ENCODE assay signal across 23 mouse cellular contexts in genomic region chr3:136977859-136978258, GRCm38 (mm10).
DNase-seq lines count a peak whose midpoint lies in the region; ATAC-seq and TF ChIP-seq lines count a peak whose summit lies in the region.
"Had no signal": no experiment of that assay in that cellular context is flagged by ENCODE, and none has a peak within 500 bp of the region (broad histone marks: within the 10 kb centered on the region; RNA-seq: fewer than 3 reads in every experiment).

No protein-coding gene starts in this region.

- peak overlapping the region; percentile 58 for H3K27ac ChIP-seq in forebrain, embryonic 15.5 days (replicated peaks)
- H3K27ac ChIP-seq in forebrain, embryonic 11.5 days (ENCODE audit: low read depth, low read length): no peak overlapping the region
- no peak overlapping the region for H3K27ac ChIP-seq in midbrain, embryonic 14.5 days (replicated peaks; ENCODE audit: low read depth, low read length)
- no peak overlapping the region for H3K27ac ChIP-seq in midbrain, embryonic 11.5 days (ENCODE audit: low read depth, low read length)
- H3K27ac ChIP-seq in forebrain, embryonic 16.5 days (ENCODE audit: low read length): 0 out of 2 replicates have a peak overlapping the region, but pooled peaks have one; percentile 5
- H3K27ac ChIP-seq: heart, embryonic 15.5 days; hindbrain, embryonic 10.5 days; hindbrain, embryonic 13.5 days had no signal

- H3K4me1 ChIP-seq in forebrain, embryonic 15.5 days: peaks cover 10% of the 10 kb centered on the region; the same call in 1 of the 2 replicates
- H3K4me1 ChIP-seq in forebrain, embryonic 11.5 days (replicated peaks; ENCODE audit: control insufficient read depth, insufficient read depth, low read length): no peaks in the 10 kb centered on the region
- H3K4me1 ChIP-seq in midbrain, embryonic 14.5 days (ENCODE audit: control insufficient read depth, insufficient read depth, low read length): no peaks in the 10 kb centered on the region; the same call in 1 of the 2 replicates
- H3K4me1 ChIP-seq in midbrain, embryonic 11.5 days (ENCODE audit: control insufficient read depth, insufficient read depth, low read length): no peaks in the 10 kb centered on the region
- H3K4me1 ChIP-seq in forebrain, embryonic 16.5 days (replicated peaks; ENCODE audit: control insufficient read depth, insufficient read depth, low read length): peaks cover 5% of the 10 kb centered on the region; the same call in 1 of the 2 replicates
- H3K4me1 ChIP-seq: heart, embryonic 12.5 days; heart, embryonic 15.5 days; hindbrain, embryonic 10.5 days; hindbrain, embryonic 13.5 days had no signal

- DNase-seq in forebrain, embryonic 11.5 days (ENCODE audit: low spot score): no peak
- peak; percentile 34 for DNase-seq in midbrain, embryonic 14.5 days
- no peak for DNase-seq in midbrain, embryonic 11.5 days (ENCODE audit: low spot score, missing footprints)
- DNase-seq in brain, embryonic 14.5 days (ENCODE audit: low read depth): peak; percentile 64
- no peak for DNase-seq in kidney, postnatal 4 days
- no peak for DNase-seq in lung, postnatal 14 days
- DNase-seq: adrenal gland, adult 8-10 months; adrenal gland, postnatal 25 days; cerebellum, adult 18-20 months; cerebellum, adult 9-10 months; cerebellum, postnatal 14 days; gastrocnemius, postnatal 25 days; heart, adult 18-20 months; heart, postnatal 10 days; heart, postnatal 36 days had no signal

- H3K4me2 ChIP-seq in forebrain, embryonic 15.5 days (replicated peaks): no peak overlapping the region
- H3K4me2 ChIP-seq in forebrain, embryonic 11.5 days (ENCODE audit: low read depth, low read length, severe bottlenecking): no peak overlapping the region
- H3K4me2 ChIP-seq in midbrain, embryonic 14.5 days (ENCODE audit: low read length): no peak overlapping the region
- no peak overlapping the region for H3K4me2 ChIP-seq in midbrain, embryonic 11.5 days
- H3K4me2 ChIP-seq in forebrain, embryonic 16.5 days (ENCODE audit: low read length): no peak overlapping the region
- H3K4me2 ChIP-seq: heart, embryonic 12.5 days; heart, embryonic 15.5 days; hindbrain, embryonic 13.5 days had no signal

- no peaks in the 10 kb centered on the region for H3K9me3 ChIP-seq in forebrain, embryonic 15.5 days
- no peaks in the 10 kb centered on the region for H3K9me3 ChIP-seq in forebrain, embryonic 11.5 days (ENCODE audit: control insufficient read depth, low read length)
- H3K9me3 ChIP-seq in midbrain, embryonic 14.5 days (ENCODE audit: control insufficient read depth, low read length): no peaks in the 10 kb centered on the region
- H3K9me3 ChIP-seq in midbrain, embryonic 11.5 days (ENCODE audit: control insufficient read depth, low read length): no peaks in the 10 kb centered on the region
- H3K9me3 ChIP-seq in forebrain, embryonic 16.5 days (ENCODE audit: control insufficient read depth, low read length): no peaks in the 10 kb centered on the region
- H3K9me3 ChIP-seq: heart, embryonic 12.5 days; heart, embryonic 15.5 days; hindbrain, embryonic 10.5 days; hindbrain, embryonic 13.5 days had no signal

- 49% methylated on average over 1 of the region's 1 CpGs for WGBS in forebrain, embryonic 15.5 days
- WGBS in forebrain, embryonic 11.5 days: 68% methylated on average over 1 of the region's 1 CpGs
- 67% methylated on average over 1 of the region's 1 CpGs for WGBS in midbrain, embryonic 14.5 days
- 82% methylated on average over 1 of the region's 1 CpGs for WGBS in midbrain, embryonic 11.5 days
- WGBS in forebrain, embryonic 16.5 days: 38% methylated on average over 1 of the region's 1 CpGs

- no peaks in the 10 kb centered on the region for H3K36me3 ChIP-seq in forebrain, embryonic 15.5 days
- H3K36me3 ChIP-seq in forebrain, embryonic 11.5 days (ENCODE audit: control insufficient read depth, insufficient read depth, low read length): no peaks in the 10 kb centered on the region
- H3K36me3 ChIP-seq in midbrain, embryonic 14.5 days (ENCODE audit: control insufficient read depth, insufficient read depth, low read length): no peaks in the 10 kb centered on the region
- H3K36me3 ChIP-seq in midbrain, embryonic 11.5 days (ENCODE audit: control insufficient read depth, insufficient read depth, low read length): no peaks in the 10 kb centered on the region
- H3K36me3 ChIP-seq in forebrain, embryonic 16.5 days (ENCODE audit: control insufficient read depth, insufficient read depth): no peaks in the 10 kb centered on the region
- H3K36me3 ChIP-seq: heart, embryonic 12.5 days; heart, embryonic 15.5 days; hindbrain, embryonic 10.5 days; hindbrain, embryonic 13.5 days had no signal

- ATAC-seq in forebrain, embryonic 15.5 days (replicated peaks): 0 out of 2 replicates have a peak, but pooled peaks have one; percentile 60
- no peak for ATAC-seq in forebrain, embryonic 11.5 days (replicated peaks; ENCODE audit: low FRiP score)
- ATAC-seq in midbrain, embryonic 14.5 days (ENCODE audit: low FRiP score, low TSS enrichment): peak; percentile 57; the same call in 1 of the 2 replicates
- ATAC-seq in midbrain, embryonic 11.5 days (ENCODE audit: low FRiP score): no peak
- ATAC-seq in forebrain, embryonic 16.5 days: peak; percentile 66
- ATAC-seq: CD4-positive, CD25-positive, alpha-beta regulatory T cell, adult 4 months; hindbrain, embryonic 16.5 days had no signal

- TF ChIP-seq CTCF in brain, embryonic 14.5 days (IDR thresholded peaks at IDR 0.05; ENCODE audit: borderline replicate concordance, extremely low read depth, insufficient read depth, insufficient read length): no peak

- no peak overlapping the region for H3K4me3 ChIP-seq in forebrain, embryonic 15.5 days
- no peak overlapping the region for H3K4me3 ChIP-seq in forebrain, embryonic 11.5 days (ENCODE audit: low read depth, low read length)
- no peak overlapping the region for H3K4me3 ChIP-seq in midbrain, embryonic 14.5 days (replicated peaks; ENCODE audit: low read depth, low read length)
- H3K4me3 ChIP-seq in midbrain, embryonic 11.5 days (ENCODE audit: low read depth, low read length): no peak overlapping the region
- H3K4me3 ChIP-seq in forebrain, embryonic 16.5 days (replicated peaks; ENCODE audit: low read length): no peak overlapping the region
- H3K4me3 ChIP-seq: heart, embryonic 12.5 days; heart, embryonic 15.5 days; hindbrain, embryonic 10.5 days; hindbrain, embryonic 13.5 days had no signal

- no peak overlapping the region for H3K9ac ChIP-seq in forebrain, embryonic 15.5 days (replicated peaks)
- no peak overlapping the region for H3K9ac ChIP-seq in forebrain, embryonic 11.5 days (ENCODE audit: low read length)
- H3K9ac ChIP-seq in midbrain, embryonic 14.5 days (replicated peaks; ENCODE audit: low read length): no peak overlapping the region
- no peak overlapping the region for H3K9ac ChIP-seq in midbrain, embryonic 11.5 days (ENCODE audit: low read length)
- H3K9ac ChIP-seq in forebrain, embryonic 16.5 days (replicated peaks; ENCODE audit: low read depth, low read length): no peak overlapping the region
- H3K9ac ChIP-seq: heart, embryonic 12.5 days; heart, embryonic 15.5 days; hindbrain, embryonic 13.5 days had no signal

- H3K27me3 ChIP-seq in forebrain, embryonic 15.5 days: no peaks in the 10 kb centered on the region
- no peaks in the 10 kb centered on the region for H3K27me3 ChIP-seq in forebrain, embryonic 11.5 days (ENCODE audit: control insufficient read depth, insufficient read depth, low read length)
- no peaks in the 10 kb centered on the region for H3K27me3 ChIP-seq in midbrain, embryonic 14.5 days (ENCODE audit: control insufficient read depth, insufficient read depth, low read length)
- H3K27me3 ChIP-seq in midbrain, embryonic 11.5 days (ENCODE audit: control insufficient read depth, insufficient read depth, low read length): no peaks in the 10 kb centered on the region
- no peaks in the 10 kb centered on the region for H3K27me3 ChIP-seq in forebrain, embryonic 16.5 days (replicated peaks; ENCODE audit: control insufficient read depth, insufficient read depth, low read length)
- H3K27me3 ChIP-seq: heart, embryonic 12.5 days; heart, embryonic 15.5 days; hindbrain, embryonic 13.5 days had no signal

- TF ChIP-seq POLR2A in brain, embryonic 14.5 days (IDR thresholded peaks at IDR 0.05; ENCODE audit: borderline replicate concordance, extremely low read depth, insufficient read depth, insufficient read length, poor library complexity, severe bottlenecking): no peak

Comparison
In these comparisons a context has a peak if more than half of its experiments do, and no peak if none do; other contexts are left out.
1. ATAC-seq: peak in forebrain, embryonic 15.5 days (single experiment), midbrain, embryonic 14.5 days (single experiment) and forebrain, embryonic 16.5 days (single experiment); none in forebrain, embryonic 11.5 days (single experiment) and midbrain, embryonic 11.5 days (single experiment).
2. H3K27ac ChIP-seq: peak in forebrain, embryonic 15.5 days (single experiment) and forebrain, embryonic 16.5 days (single experiment); none in forebrain, embryonic 11.5 days (single experiment), midbrain, embryonic 14.5 days (single experiment) and midbrain, embryonic 11.5 days (single experiment).
3. DNase-seq: peak in midbrain, embryonic 14.5 days (single experiment) and brain, embryonic 14.5 days (single experiment); none in forebrain, embryonic 11.5 days (single experiment), midbrain, embryonic 11.5 days (single experiment), kidney, postnatal 4 days (0 of 2) and lung, postnatal 14 days (single experiment).